Mouse (Mus musculus): ENCODE measurements around the gene Cfap299. TPM values are rescaled to one million over a fixed set of nuclear protein-coding genes. Genes with fewer than 3 reads are reported as not detected.

Cfap299 gene
- polyA plus RNA-seq, 1 experiment, result not detected

GRCm38 (mm10) chr5:98368822-98369221 is 39.7 kb downstream of the Cfap299 start:
- Histone ChIP-seq H3K4me3 (ENCODE audit: insufficient read depth, low read depth, low read length) (no peak overlapping the region), H3K4me1 (ENCODE audit: control insufficient read depth, insufficient read depth, low read length) (peaks cover 7% of the 10 kb centered on the region), H3K27ac (ENCODE audit: insufficient read depth, low read depth, low read length) (peak overlapping the region; percentile 62)
- TF ChIP-seq CTCF (IDR thresholded peaks at IDR 0.05; ENCODE audit: insufficient read depth, low read depth, low read length), result peak; percentile 27; the same call in 1 of the 2 replicates
- TF ChIP-seq POLR2A (IDR thresholded peaks at IDR 0.05; ENCODE audit: insufficient read depth, low read depth, low read length), result no peak
- WGBS, result 68% methylated on average over 4 of the region's 4 CpGs

GRCm38 (mm10) chr5:98369426-98369825 is 40.3 kb downstream of the Cfap299 start:
- TF ChIP-seq POLR2A (IDR thresholded peaks at IDR 0.05; ENCODE audit: insufficient read depth, low read depth, low read length), result no peak
- no peak for TF ChIP-seq CTCF (IDR thresholded peaks at IDR 0.05; ENCODE audit: insufficient read depth, low read depth, low read length)
- H3K4me1 ChIP-seq (ENCODE audit: control insufficient read depth, insufficient read depth, low read length), result peaks cover 7% of the 10 kb centered on the region
- peak overlapping the region; percentile 62 for H3K27ac ChIP-seq (ENCODE audit: insufficient read depth, low read depth, low read length)
- 26% methylated on average over 7 of the region's 7 CpGs for WGBS
- H3K4me3 ChIP-seq (ENCODE audit: insufficient read depth, low read depth, low read length), result no peak overlapping the region

GRCm38 (mm10) chr5:98376058-98376798 is 47.1 kb downstream of the Cfap299 start:
- H3K27ac ChIP-seq (ENCODE audit: insufficient read depth, low read depth, low read length), result no peak overlapping the region
- H3K4me3 ChIP-seq (ENCODE audit: insufficient read depth, low read depth, low read length), result no peak overlapping the region
- WGBS, result 45% methylated on average over 8 of the region's 8 CpGs
- no peak for TF ChIP-seq CTCF (IDR thresholded peaks at IDR 0.05; ENCODE audit: insufficient read depth, low read depth, low read length)
- no peak for TF ChIP-seq POLR2A (IDR thresholded peaks at IDR 0.05; ENCODE audit: insufficient read depth, low read depth, low read length)
- no peaks in the 10 kb centered on the region for H3K4me1 ChIP-seq (ENCODE audit: control insufficient read depth, insufficient read depth, low read length)

GRCm38 (mm10) chr5:98376799-98377090 is 47.6 kb downstream of the Cfap299 start:
- Histone ChIP-seq H3K4me3 (ENCODE audit: insufficient read depth, low read depth, low read length) (no peak overlapping the region), H3K27ac (ENCODE audit: insufficient read depth, low read depth, low read length) (no peak overlapping the region), H3K4me1 (ENCODE audit: control insufficient read depth, insufficient read depth, low read length) (no peaks in the 10 kb centered on the region)
- TF ChIP-seq POLR2A (IDR thresholded peaks at IDR 0.05; ENCODE audit: insufficient read depth, low read depth, low read length) (no peak), CTCF (IDR thresholded peaks at IDR 0.05; ENCODE audit: insufficient read depth, low read depth, low read length) (no peak)
- 51% methylated on average over 4 of the region's 4 CpGs for WGBS

GRCm38 (mm10) chr5:98380360-98380759 is 51.3 kb downstream of the Cfap299 start:
- Histone ChIP-seq H3K4me3 (ENCODE audit: insufficient read depth, low read depth, low read length) (no peak overlapping the region), H3K4me1 (ENCODE audit: control insufficient read depth, insufficient read depth, low read length) (no peaks in the 10 kb centered on the region), H3K27ac (ENCODE audit: insufficient read depth, low read depth, low read length) (no peak overlapping the region)
- WGBS, result 82% methylated on average over 4 of the region's 4 CpGs
- no peak for TF ChIP-seq POLR2A (IDR thresholded peaks at IDR 0.05; ENCODE audit: insufficient read depth, low read depth, low read length)
- TF ChIP-seq CTCF (IDR thresholded peaks at IDR 0.05; ENCODE audit: insufficient read depth, low read depth, low read length), result no peak

- no peaks in the 10 kb centered on the region for H3K4me1 ChIP-seq (ENCODE audit: control insufficient read depth, insufficient read depth, low read length)
- H3K4me3 ChIP-seq (ENCODE audit: insufficient read depth, low read depth, low read length), result no peak overlapping the region
- H3K27ac ChIP-seq (ENCODE audit: insufficient read depth, low read depth, low read length), result no peak overlapping the region
- TF ChIP-seq CTCF (IDR thresholded peaks at IDR 0.05; ENCODE audit: insufficient read depth, low read depth, low read length) (no peak), POLR2A (IDR thresholded peaks at IDR 0.05; ENCODE audit: insufficient read depth, low read depth, low read length) (no peak)
- 31% methylated on average over 3 of the region's 3 CpGs for WGBS
These were observed 58.0 kb downstream of the Cfap299 start for GRCm38 (mm10) chr5:98387054-98387453.

- 64% methylated on average over 1 of the region's 1 CpGs for WGBS
- Histone ChIP-seq H3K27ac (ENCODE audit: insufficient read depth, low read depth, low read length) (no peak overlapping the region), H3K4me3 (ENCODE audit: insufficient read depth, low read depth, low read length) (no peak overlapping the region), H3K4me1 (ENCODE audit: control insufficient read depth, insufficient read depth, low read length) (no peaks in the 10 kb centered on the region)
- TF ChIP-seq POLR2A (IDR thresholded peaks at IDR 0.05; ENCODE audit: insufficient read depth, low read depth, low read length), result no peak
- TF ChIP-seq CTCF (IDR thresholded peaks at IDR 0.05; ENCODE audit: insufficient read depth, low read depth, low read length), result no peak
These were observed 73.1 kb downstream of the Cfap299 start for GRCm38 (mm10) chr5:98402165-98402564.

GRCm38 (mm10) chr5:98410060-98410459 is 81.0 kb downstream of the Cfap299 start:
- Histone ChIP-seq H3K4me3 (ENCODE audit: insufficient read depth, low read depth, low read length) (no peak overlapping the region), H3K4me1 (ENCODE audit: control insufficient read depth, insufficient read depth, low read length) (no peaks in the 10 kb centered on the region), H3K27ac (ENCODE audit: insufficient read depth, low read depth, low read length) (no peak overlapping the region)
- 87% methylated on average over 2 of the region's 2 CpGs for WGBS
- TF ChIP-seq POLR2A (IDR thresholded peaks at IDR 0.05; ENCODE audit: insufficient read depth, low read depth, low read length) (no peak), CTCF (IDR thresholded peaks at IDR 0.05; ENCODE audit: insufficient read depth, low read depth, low read length) (no peak)

- no peak overlapping the region for H3K4me3 ChIP-seq (ENCODE audit: insufficient read depth, low read depth, low read length)
- TF ChIP-seq POLR2A (IDR thresholded peaks at IDR 0.05; ENCODE audit: insufficient read depth, low read depth, low read length) (no peak), CTCF (IDR thresholded peaks at IDR 0.05; ENCODE audit: insufficient read depth, low read depth, low read length) (no peak)
- WGBS, result 94% methylated on average over 9 of the region's 9 CpGs
- no peak overlapping the region for H3K27ac ChIP-seq (ENCODE audit: insufficient read depth, low read depth, low read length)
- H3K4me1 ChIP-seq (ENCODE audit: control insufficient read depth, insufficient read depth, low read length), result no peaks in the 10 kb centered on the region
These were observed 87.5 kb downstream of the Cfap299 start for GRCm38 (mm10) chr5:98416385-98417145.

Data from olfactory bulb, adult 2 months (tissue).